ENCODE assay signal across 10 mouse cellular contexts in the genomic region with DNA sequence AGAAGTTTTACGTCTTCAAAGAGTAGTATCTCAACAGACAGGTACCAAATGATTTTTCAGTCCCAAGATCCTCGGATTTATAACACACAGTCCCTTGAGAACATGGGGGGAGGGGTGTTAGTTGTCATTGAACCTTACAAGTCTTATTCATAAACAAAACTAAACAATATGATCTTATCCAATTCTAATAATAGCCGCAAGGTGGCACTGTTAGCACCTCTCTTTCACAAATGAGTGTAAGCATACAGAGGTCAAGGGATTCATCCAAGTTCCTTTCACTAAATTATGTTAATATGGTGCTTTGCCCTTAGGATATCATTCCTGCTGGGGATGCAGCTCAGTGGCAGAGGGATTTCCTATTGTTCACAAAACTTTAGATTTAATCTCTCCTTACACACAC.
DNase-seq lines count a peak whose midpoint lies in the region; TF ChIP-seq lines count a peak whose summit lies in the region.
"Had no signal": no experiment of that assay in that cellular context is flagged by ENCODE, and none has a peak within 500 bp of the region (broad histone marks: within the 10 kb centered on the region; RNA-seq: fewer than 3 reads in every experiment).

No protein-coding gene starts in this region.

- H3K4me1 ChIP-seq in E14TG2a.4 (replicated peaks; ENCODE audit: low read depth, low read length) = no peaks in the 10 kb centered on the region
- H3K4me1 ChIP-seq: embryonic facial prominence, embryonic 12.5 days; heart, embryonic 13.5 days had no signal

- H3K9me3 ChIP-seq in E14TG2a.4 (ENCODE audit: low read length) = no peaks in the 10 kb centered on the region
- H3K9me3 ChIP-seq: embryonic facial prominence, embryonic 12.5 days; heart, embryonic 13.5 days had no signal

- H3K36me3 ChIP-seq in E14TG2a.4 (ENCODE audit: insufficient read depth, low read length) = no peaks in the 10 kb centered on the region
- H3K36me3 ChIP-seq: embryonic facial prominence, embryonic 12.5 days; heart, embryonic 13.5 days had no signal

- peak; percentile 35 for DNase-seq in kidney, adult 9 months
- DNase-seq in kidney, postnatal 14 days = no peak
- peak; percentile 44 for DNase-seq in 416B (ENCODE audit: low read depth)
- DNase-seq in embryo, embryonic 10.5 days (ENCODE audit: low spot score) = peak; percentile 56
- no peak for DNase-seq in right cerebral cortex, postnatal 10 days (ENCODE audit: low spot score in 2 of 2)
- no peak for DNase-seq in spleen, postnatal 14 days (ENCODE audit: low spot score in 2 of 2)
- DNase-seq: thymus, postnatal 14 days had no signal

- no peak overlapping the region for H3K4me3 ChIP-seq in E14TG2a.4 (replicated peaks; ENCODE audit: low read length)
- H3K4me3 ChIP-seq: embryonic facial prominence, embryonic 12.5 days; heart, embryonic 13.5 days had no signal

- TF ChIP-seq CTCF in E14TG2a.4 (conservative IDR thresholded peaks at IDR 0.05; ENCODE audit: low read length) = peak; percentile 33

- no peaks in the 10 kb centered on the region for H3K27me3 ChIP-seq in E14TG2a.4 (ENCODE audit: insufficient read depth, low read length)
- H3K27me3 ChIP-seq: embryonic facial prominence, embryonic 12.5 days; heart, embryonic 13.5 days had no signal

Comparison
In these comparisons a context has a peak if more than half of its experiments do, and no peak if none do; other contexts are left out.
1. DNase-seq: peak in kidney, adult 9 months (single experiment), 416B (single experiment) and embryo, embryonic 10.5 days (single experiment); none in kidney, postnatal 14 days (single experiment), right cerebral cortex, postnatal 10 days (0 of 2) and spleen, postnatal 14 days (0 of 2).